8 mouse cellular contexts compared by ENCODE assay signal in genomic region chr10:20290467-20290883, GRCm38 (mm10). TPM values are rescaled to one million over a fixed set of nuclear protein-coding genes. Genes with fewer than 3 reads are reported as not detected.
DNase-seq lines count a peak whose midpoint lies in the region; ATAC-seq lines count a peak whose summit lies in the region.

No protein-coding gene starts in this region.

- peak; percentile 78 for DNase-seq in ES-CJ7 (ENCODE audit: low read depth, low spot score)
- DNase-seq in c-Kit-positive CD71-positive TER-119-positive erythroid progenitor cells, embryonic 14.5 days (ENCODE audit: low spot score), result peak; percentile 74
- DNase-seq in heart, postnatal 14 days, result peak; percentile 86 to 91
- peak; percentile 93 for DNase-seq in kidney, postnatal 4 days
- peak; percentile 65 to 79 for DNase-seq in lung, adult 18-20 months
- peak; percentile 95 for DNase-seq in testis, postnatal 10 days (ENCODE audit: low spot score)

- H3K27me3 ChIP-seq in forebrain, embryonic 13.5 days, result no peaks in the 10 kb centered on the region
- no peaks in the 10 kb centered on the region for H3K27me3 ChIP-seq in neural tube, embryonic 15.5 days (replicated peaks)

- peaks cover 25% of the 10 kb centered on the region for H3K4me1 ChIP-seq in forebrain, embryonic 13.5 days
- H3K4me1 ChIP-seq in neural tube, embryonic 15.5 days, result peaks cover 24% of the 10 kb centered on the region

- peak overlapping the region; percentile 51 for H3K9ac ChIP-seq in forebrain, embryonic 13.5 days
- H3K9ac ChIP-seq in neural tube, embryonic 15.5 days (replicated peaks), result peak overlapping the region; percentile 51

- no peaks in the 10 kb centered on the region for H3K9me3 ChIP-seq in forebrain, embryonic 13.5 days (replicated peaks)
- H3K9me3 ChIP-seq in neural tube, embryonic 15.5 days (replicated peaks), result no peaks in the 10 kb centered on the region

- peak overlapping the region; percentile 24 for H3K4me3 ChIP-seq in forebrain, embryonic 13.5 days
- H3K4me3 ChIP-seq in neural tube, embryonic 15.5 days (replicated peaks), result peak overlapping the region; percentile 34

- 14% methylated on average over 11 of the region's 11 CpGs for WGBS in forebrain, embryonic 13.5 days
- 6% methylated on average over 11 of the region's 11 CpGs for WGBS in neural tube, embryonic 15.5 days

- peak overlapping the region; percentile 55 for H3K4me2 ChIP-seq in forebrain, embryonic 13.5 days
- peak overlapping the region; percentile 60 for H3K4me2 ChIP-seq in neural tube, embryonic 15.5 days

- no peaks in the 10 kb centered on the region for H3K36me3 ChIP-seq in forebrain, embryonic 13.5 days (ENCODE audit: poor library complexity, severe bottlenecking)
- H3K36me3 ChIP-seq in neural tube, embryonic 15.5 days, result no peaks in the 10 kb centered on the region

- peak overlapping the region; percentile 45; the same call in 1 of the 2 replicates for H3K27ac ChIP-seq in forebrain, embryonic 13.5 days
- 0 out of 2 replicates have a peak overlapping the region, but pooled peaks have one; percentile 56 for H3K27ac ChIP-seq in neural tube, embryonic 15.5 days (replicated peaks)

- intact Hi-C loops in heart, postnatal 14 days (cut with DNase I), result loop anchor here (2.0 to 5.0 kb wide), 3 partner anchors 22 to 657 kb away; partner anchors contain the start of genes Bclaf1 and Mtfr2

- peak; percentile 64 for ATAC-seq in forebrain, embryonic 13.5 days
- ATAC-seq in neural tube, embryonic 15.5 days (ENCODE audit: low FRiP score), result peak; percentile 52

RNA-seq across cellular contexts. Expression of gene Bclaf1, which starts 21.8 kb away (rescaled TPM):
- polyA plus RNA-seq in forebrain, embryonic 13.5 days (2015; fragmentation: Nextera tagmentation; extraction: Ambion mirVana), result 152 and 170 TPM in 2 replicates
- total RNA-seq in heart, postnatal 14 days (2021), result 10 to 100 TPM; 68.4 to 68.7 TPM
- 96.8 and 101 TPM in 2 replicates for polyA plus RNA-seq in neural tube, embryonic 15.5 days (2015; fragmentation: Nextera tagmentation; extraction: Ambion mirVana)

RNA-seq across cellular contexts. Expression of gene Mtfr2, which starts 57.1 kb away (rescaled TPM):
- 2.6 and 3.0 TPM in 2 replicates for polyA plus RNA-seq in forebrain, embryonic 13.5 days (2015; fragmentation: Nextera tagmentation; extraction: Ambion mirVana)
- total RNA-seq in heart, postnatal 14 days (2021), result 1 to 10 TPM in 1 of 2 experiments, under 1 TPM in 1; 0.72 to 1.2 TPM
- polyA plus RNA-seq in neural tube, embryonic 15.5 days (2015; fragmentation: Nextera tagmentation; extraction: Ambion mirVana), result 0.31 and 0.73 TPM in 2 replicates

Comparison
In these comparisons a context has a peak if more than half of its experiments do, and no peak if none do; other contexts are left out.
1. Peak in every context shown above with its lines: DNase-seq, ATAC-seq, H3K4me3 ChIP-seq and H3K27ac ChIP-seq.